Mouse (Mus musculus): ENCODE data around the gene Tmem38b. TPM values are rescaled to one million over a fixed set of nuclear protein-coding genes. Genes with fewer than 3 reads are reported as not detected.
"Not testable (repeated sequence)": the region's sequence is repeated elsewhere in the genome, so short reads cannot be mapped to it uniquely, and the experiment has no call there.

Gene Tmem38b
- polyA plus RNA-seq, 1 experiment from 2014 or later = 7.2 TPM

DNA sequence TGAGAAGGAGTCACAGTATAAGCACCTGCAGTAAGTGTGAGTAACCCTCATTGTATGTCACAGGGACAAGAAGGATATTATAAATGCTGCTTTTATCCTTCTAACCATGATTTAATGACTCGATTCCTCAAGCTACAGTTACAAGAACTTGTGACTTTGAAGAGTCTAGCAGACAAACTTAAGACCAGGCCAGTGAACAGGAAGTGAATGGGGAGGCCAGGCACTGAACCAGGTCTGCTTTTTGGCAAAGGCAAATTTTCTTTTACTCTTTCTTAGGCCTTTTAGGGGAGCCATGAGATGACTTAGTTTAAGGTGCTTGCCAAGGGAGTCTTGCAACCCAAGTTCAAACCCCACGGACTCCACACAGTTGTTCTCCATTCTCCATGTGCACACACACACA is 30.1 kb upstream of the Tmem38b start:
- Histone ChIP-seq H3K27me3 (replicated peaks; ENCODE audit: control insufficient read depth, insufficient read depth, low read length) (no peaks in the 10 kb centered on the region), H3K4me3 (ENCODE audit: low read depth, low read length) (no peak overlapping the region), H3K4me2 (ENCODE audit: low read length) (no peak overlapping the region), H3K36me3 (ENCODE audit: control insufficient read depth, insufficient read depth, low read length) (no peaks in the 10 kb centered on the region), H3K27ac (ENCODE audit: low read depth) (no peak overlapping the region), H3K9me3 (ENCODE audit: control insufficient read depth, low read length) (no peaks in the 10 kb centered on the region), H3K4me1 (replicated peaks; ENCODE audit: control insufficient read depth, insufficient read depth, low read length) (no peaks in the 10 kb centered on the region), H3K9ac (ENCODE audit: low read length) (no peak overlapping the region)
- ATAC-seq (replicated peaks; ENCODE audit: low FRiP score, low TSS enrichment, low read depth) = no peak
- WGBS = 90% methylated on average over 2 of the region's 2 CpGs
- DNase-seq (ENCODE audit: low spot score) = no peak

DNA sequence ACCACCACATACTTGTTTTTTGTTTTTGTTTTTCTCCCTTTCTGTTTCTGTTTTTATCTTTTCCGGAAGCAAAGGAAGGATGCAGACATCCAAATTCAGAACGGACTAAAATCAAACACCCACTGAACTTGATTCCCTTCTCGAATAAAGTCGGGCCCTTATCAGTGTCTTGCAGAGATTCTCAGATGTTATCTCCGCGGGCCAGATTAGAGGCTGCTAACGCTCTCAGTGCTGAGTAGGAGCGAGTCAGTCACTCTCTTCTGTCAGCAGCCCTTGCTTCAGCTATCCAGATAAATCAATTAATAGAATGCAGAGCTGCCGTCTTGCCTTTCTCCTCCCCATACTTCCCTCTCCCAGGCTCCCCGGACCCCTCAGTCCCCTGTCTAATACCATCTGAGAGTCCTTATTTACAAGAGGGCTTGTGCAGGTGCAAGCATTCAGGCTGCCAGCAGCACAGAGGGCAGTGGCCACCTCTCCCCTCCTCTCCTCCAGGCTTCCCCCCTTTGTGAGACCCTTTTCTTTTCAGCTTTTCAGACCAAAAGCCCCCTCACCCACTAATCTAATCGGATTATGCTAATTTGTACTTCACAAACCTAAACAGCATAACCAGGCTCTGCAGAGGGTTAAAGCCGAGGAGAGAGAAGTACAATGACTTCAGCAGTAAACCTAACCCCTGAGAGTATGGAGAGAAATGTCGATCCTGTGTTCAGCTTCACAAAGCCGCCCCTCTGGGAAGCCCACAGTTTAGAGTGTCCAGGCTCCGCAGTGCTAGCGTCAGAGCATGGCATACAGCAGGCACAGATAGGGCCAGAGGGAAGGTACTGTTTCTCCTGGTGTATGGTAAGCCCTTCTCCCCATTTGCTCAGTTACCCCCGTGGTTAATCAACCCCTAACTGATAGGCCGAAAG is 28.7 kb upstream of the Tmem38b start:
- Histone ChIP-seq H3K9me3 (ENCODE audit: control insufficient read depth, low read length) (no peaks in the 10 kb centered on the region), H3K27ac (ENCODE audit: low read depth) (no peak overlapping the region), H3K4me3 (ENCODE audit: low read depth, low read length) (no peak overlapping the region), H3K4me2 (ENCODE audit: low read length) (no peak overlapping the region), H3K9ac (ENCODE audit: low read length) (no peak overlapping the region), H3K36me3 (ENCODE audit: control insufficient read depth, insufficient read depth, low read length) (no peaks in the 10 kb centered on the region), H3K27me3 (replicated peaks; ENCODE audit: control insufficient read depth, insufficient read depth, low read length) (no peaks in the 10 kb centered on the region), H3K4me1 (replicated peaks; ENCODE audit: control insufficient read depth, insufficient read depth, low read length) (no peaks in the 10 kb centered on the region)
- ATAC-seq (replicated peaks; ENCODE audit: low FRiP score, low TSS enrichment, low read depth) = no peak
- DNase-seq (ENCODE audit: low spot score) = peak; percentile 50
- 29% methylated on average over 18 of the region's 18 CpGs for WGBS

DNA sequence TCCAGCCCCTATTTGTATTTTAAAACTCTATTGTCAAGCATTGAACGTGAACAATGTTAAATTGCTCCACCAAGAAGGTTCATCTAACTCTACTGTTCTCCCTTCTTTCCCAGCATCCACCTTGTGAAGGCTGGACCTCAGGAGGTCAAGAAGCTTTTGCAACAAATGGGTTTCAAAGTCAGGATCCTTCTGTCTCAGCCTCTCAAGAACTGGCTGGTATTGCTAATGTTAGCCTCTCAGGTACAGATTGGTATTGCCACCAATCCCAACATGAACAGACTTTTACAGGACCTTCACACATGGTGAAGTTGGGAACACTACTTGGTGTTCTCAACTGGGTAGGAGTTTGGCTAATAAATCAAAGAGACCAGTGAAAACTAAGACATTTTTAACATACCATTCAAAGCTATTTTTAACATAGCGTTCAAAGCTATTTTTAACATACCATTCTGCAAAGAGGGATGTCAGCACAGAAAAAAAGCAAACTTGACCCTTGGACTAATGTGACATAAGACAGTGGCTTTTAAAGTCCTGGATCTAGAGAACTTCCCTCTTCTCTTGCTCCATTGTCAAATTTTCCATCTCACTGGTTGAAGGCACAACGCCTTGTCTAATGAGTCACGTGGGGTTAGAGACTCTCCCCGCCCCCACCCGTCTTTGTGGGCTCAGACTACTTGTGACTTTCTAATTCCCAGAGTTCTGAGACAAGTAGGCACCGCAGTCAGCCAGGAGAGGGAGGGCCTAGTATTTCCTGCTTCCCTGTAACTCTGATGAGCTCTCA is 26.8 kb upstream of the Tmem38b start:
- no peaks in the 10 kb centered on the region for H3K36me3 ChIP-seq (ENCODE audit: control insufficient read depth, insufficient read depth, low read length)
- H3K4me2 ChIP-seq (ENCODE audit: low read length) = no peak overlapping the region
- no peaks in the 10 kb centered on the region for H3K27me3 ChIP-seq (replicated peaks; ENCODE audit: control insufficient read depth, insufficient read depth, low read length)
- H3K9me3 ChIP-seq (ENCODE audit: control insufficient read depth, low read length) = no peaks in the 10 kb centered on the region
- no peak overlapping the region for H3K27ac ChIP-seq (ENCODE audit: low read depth)
- no peak overlapping the region for H3K9ac ChIP-seq (ENCODE audit: low read length)
- 53% methylated on average over 7 of the region's 7 CpGs for WGBS
- peak; percentile 50 for DNase-seq (ENCODE audit: low spot score)
- no peaks in the 10 kb centered on the region for H3K4me1 ChIP-seq (replicated peaks; ENCODE audit: control insufficient read depth, insufficient read depth, low read length)
- no peak for ATAC-seq (replicated peaks; ENCODE audit: low FRiP score, low TSS enrichment, low read depth)
- H3K4me3 ChIP-seq (ENCODE audit: low read depth, low read length) = no peak overlapping the region

DNA sequence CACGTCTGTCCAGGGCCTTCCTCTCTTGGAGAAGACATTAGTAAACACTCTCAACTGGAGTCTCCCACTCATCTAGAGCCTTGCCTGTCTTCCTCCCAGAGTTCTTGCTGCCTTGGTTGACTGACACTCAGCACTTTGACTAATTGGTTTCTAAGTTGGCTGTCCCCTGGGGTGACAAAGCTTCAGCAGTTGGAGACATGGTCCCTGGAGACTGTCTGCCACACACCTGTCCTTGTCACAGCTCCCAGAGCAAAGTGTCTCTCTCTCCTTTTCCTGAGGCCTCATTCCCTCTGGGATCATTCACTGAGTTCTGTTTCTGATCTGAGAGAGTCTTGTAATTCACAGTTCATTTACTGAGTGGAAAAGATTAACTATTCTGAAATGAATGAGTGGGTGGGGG is 26.1 kb upstream of the Tmem38b start:
- no peaks in the 10 kb centered on the region for H3K9me3 ChIP-seq (ENCODE audit: control insufficient read depth, low read length)
- no peak overlapping the region for H3K9ac ChIP-seq (ENCODE audit: low read length)
- no peak overlapping the region for H3K4me2 ChIP-seq (ENCODE audit: low read length)
- DNase-seq (ENCODE audit: low spot score) (no peak), ATAC-seq (replicated peaks; ENCODE audit: low FRiP score, low TSS enrichment, low read depth) (no peak)
- WGBS = 44% methylated on average over 1 of the region's 1 CpGs
- no peaks in the 10 kb centered on the region for H3K27me3 ChIP-seq (replicated peaks; ENCODE audit: control insufficient read depth, insufficient read depth, low read length)
- H3K27ac ChIP-seq (ENCODE audit: low read depth) = no peak overlapping the region
- H3K4me1 ChIP-seq (replicated peaks; ENCODE audit: control insufficient read depth, insufficient read depth, low read length) = no peaks in the 10 kb centered on the region
- H3K4me3 ChIP-seq (ENCODE audit: low read depth, low read length) = no peak overlapping the region
- no peaks in the 10 kb centered on the region for H3K36me3 ChIP-seq (ENCODE audit: control insufficient read depth, insufficient read depth, low read length)

DNA sequence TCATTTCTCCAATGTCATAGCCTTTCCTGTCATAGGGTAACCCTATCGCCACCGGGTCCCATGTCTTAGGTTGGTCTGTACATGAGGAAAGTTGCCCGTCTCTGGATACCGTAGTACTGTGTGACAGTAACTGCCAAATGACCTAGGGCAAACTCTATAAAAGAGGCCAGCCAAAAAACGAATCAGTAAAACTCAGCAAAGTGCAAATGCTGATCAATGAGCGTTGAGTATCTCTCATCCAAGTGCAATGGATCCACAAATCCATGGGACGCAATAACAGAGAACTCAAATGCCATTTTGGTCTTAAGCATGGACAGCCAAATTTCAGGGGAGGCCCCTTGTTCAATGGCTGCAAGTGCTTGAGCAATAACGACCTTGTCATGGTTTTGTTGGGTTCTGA is 22.2 kb upstream of the Tmem38b start:
- not testable (repeated sequence) for H3K9ac ChIP-seq (ENCODE audit: low read length); ATAC-seq (replicated peaks; ENCODE audit: low FRiP score, low TSS enrichment, low read depth); H3K27ac ChIP-seq (ENCODE audit: low read depth); H3K27me3 ChIP-seq (replicated peaks; ENCODE audit: control insufficient read depth, insufficient read depth, low read length); DNase-seq (ENCODE audit: low spot score); H3K4me3 ChIP-seq (ENCODE audit: low read depth, low read length); H3K9me3 ChIP-seq (ENCODE audit: control insufficient read depth, low read length); H3K4me1 ChIP-seq (replicated peaks; ENCODE audit: control insufficient read depth, insufficient read depth, low read length); H3K36me3 ChIP-seq (ENCODE audit: control insufficient read depth, insufficient read depth, low read length); H3K4me2 ChIP-seq (ENCODE audit: low read length)
- 92% methylated on average over 7 of the region's 8 CpGs for WGBS

DNA sequence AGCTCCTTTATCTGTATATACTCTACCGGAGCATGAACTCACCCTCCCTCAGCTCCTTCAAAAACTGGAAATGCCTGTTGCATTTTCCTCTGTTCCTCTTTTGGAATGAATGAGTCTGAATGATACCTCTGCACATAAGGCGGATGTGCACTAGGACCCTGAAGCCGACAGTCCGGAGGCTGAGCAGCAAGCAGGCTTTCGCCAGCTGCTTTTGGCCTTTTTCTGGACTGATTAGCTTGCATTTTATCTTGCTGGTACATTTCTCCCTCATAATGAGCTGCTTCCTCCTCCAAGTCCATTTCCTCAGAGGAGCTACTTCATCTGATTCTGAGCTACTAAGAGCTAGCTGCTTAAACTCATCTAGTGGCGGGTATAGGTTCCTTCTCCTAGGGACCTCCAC is 19.4 kb upstream of the Tmem38b start:
- not testable (repeated sequence) for DNase-seq (ENCODE audit: low spot score); H3K4me1 ChIP-seq (replicated peaks; ENCODE audit: control insufficient read depth, insufficient read depth, low read length); ATAC-seq (replicated peaks; ENCODE audit: low FRiP score, low TSS enrichment, low read depth); H3K4me3 ChIP-seq (ENCODE audit: low read depth, low read length); H3K27ac ChIP-seq (ENCODE audit: low read depth); H3K4me2 ChIP-seq (ENCODE audit: low read length); H3K36me3 ChIP-seq (ENCODE audit: control insufficient read depth, insufficient read depth, low read length); H3K9ac ChIP-seq (ENCODE audit: low read length); H3K9me3 ChIP-seq (ENCODE audit: control insufficient read depth, low read length); H3K27me3 ChIP-seq (replicated peaks; ENCODE audit: control insufficient read depth, insufficient read depth, low read length)
- WGBS = 90% methylated on average over 6 of the region's 6 CpGs

DNA sequence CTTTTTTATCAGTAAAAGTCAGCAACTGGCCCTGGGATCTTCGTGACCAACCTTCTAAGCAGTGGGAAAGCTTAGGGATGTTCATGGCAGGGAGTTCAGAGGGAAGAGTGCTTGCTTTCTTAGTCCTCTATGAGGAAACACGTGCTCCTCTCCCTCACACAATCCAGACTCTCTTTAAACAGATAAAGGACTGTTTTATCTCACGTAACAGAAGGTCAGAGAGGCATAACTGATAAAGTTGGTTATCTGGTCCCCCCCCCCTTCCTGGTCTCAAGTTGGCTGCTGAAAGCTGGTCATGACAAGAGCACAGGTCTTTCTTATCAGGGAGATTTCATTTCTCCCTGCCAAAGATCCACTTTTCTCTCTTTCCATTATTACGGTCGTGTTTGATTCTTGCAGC is 7.5 kb upstream of the Tmem38b start:
- H3K4me3 ChIP-seq (ENCODE audit: low read depth, low read length) = no peak overlapping the region
- H3K4me2 ChIP-seq (ENCODE audit: low read length) = no peak overlapping the region
- ATAC-seq (replicated peaks; ENCODE audit: low FRiP score, low TSS enrichment, low read depth) = no peak
- H3K27me3 ChIP-seq (replicated peaks; ENCODE audit: control insufficient read depth, insufficient read depth, low read length) = no peaks in the 10 kb centered on the region
- no peaks in the 10 kb centered on the region for H3K36me3 ChIP-seq (ENCODE audit: control insufficient read depth, insufficient read depth, low read length)
- DNase-seq (ENCODE audit: low spot score) = no peak
- H3K9me3 ChIP-seq (ENCODE audit: control insufficient read depth, low read length) = no peaks in the 10 kb centered on the region
- H3K9ac ChIP-seq (ENCODE audit: low read length) = no peak overlapping the region
- no peak overlapping the region for H3K27ac ChIP-seq (ENCODE audit: low read depth)
- 58% methylated on average over 5 of the region's 5 CpGs for WGBS
- no peaks in the 10 kb centered on the region for H3K4me1 ChIP-seq (replicated peaks; ENCODE audit: control insufficient read depth, insufficient read depth, low read length)

DNA sequence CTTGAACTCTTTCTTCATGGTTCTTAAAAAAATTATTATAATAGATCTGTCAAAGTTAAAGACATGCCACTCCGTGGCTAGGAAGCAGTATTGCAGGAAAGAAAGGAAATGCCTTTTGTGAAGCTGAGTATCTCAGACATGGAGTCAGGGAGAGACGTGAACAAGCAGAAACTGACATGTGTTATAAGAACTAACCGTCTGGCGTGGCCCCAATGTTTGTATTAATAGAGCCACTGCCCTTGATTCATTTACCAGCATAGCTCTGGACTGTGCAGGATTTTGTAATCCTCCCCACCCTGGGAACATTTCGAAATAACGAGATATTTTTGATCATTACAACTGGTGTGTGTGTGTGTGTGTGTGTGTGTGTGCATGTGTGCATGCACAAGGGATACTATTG is 2.1 kb upstream of the Tmem38b start:
- H3K9me3 ChIP-seq (ENCODE audit: control insufficient read depth, low read length) = no peaks in the 10 kb centered on the region
- no peaks in the 10 kb centered on the region for H3K36me3 ChIP-seq (ENCODE audit: control insufficient read depth, insufficient read depth, low read length)
- no peaks in the 10 kb centered on the region; the same call in 1 of the 2 replicates for H3K4me1 ChIP-seq (replicated peaks; ENCODE audit: control insufficient read depth, insufficient read depth, low read length)
- no peak overlapping the region for H3K9ac ChIP-seq (ENCODE audit: low read length)
- ATAC-seq (replicated peaks; ENCODE audit: low FRiP score, low TSS enrichment, low read depth) (no peak), DNase-seq (ENCODE audit: low spot score) (no peak)
- no peak overlapping the region for H3K4me2 ChIP-seq (ENCODE audit: low read length)
- H3K27ac ChIP-seq (ENCODE audit: low read depth) = no peak overlapping the region
- no peaks in the 10 kb centered on the region for H3K27me3 ChIP-seq (replicated peaks; ENCODE audit: control insufficient read depth, insufficient read depth, low read length)
- H3K4me3 ChIP-seq (ENCODE audit: low read depth, low read length) = no peak overlapping the region
- WGBS = 52% methylated on average over 6 of the region's 6 CpGs

Measured in intestine, embryonic 14.5 days (tissue).